Mouse (Mus musculus) hindbrain, embryonic 13.5 days (tissue): ENCODE data around the gene Scnn1a. TPM values are rescaled to one million over a fixed set of nuclear protein-coding genes. Genes with fewer than 3 reads are reported as not detected.
"Not testable (repeated sequence)": the region's sequence is repeated elsewhere in the genome, so short reads cannot be mapped to it uniquely, and the experiment has no call there.

Experiments
- ATAC-seq: fragments of 200-750 bp; cut with Nextera tagmentation; 2 replicates; pipeline ENCODE4 v1.8.0; 2017; ENCODE audit warnings: moderate TSS enrichment; ENCODE audit not compliant: low FRiP score
- H3K27ac ChIP-seq: fragments of 300-500 bp; sonication (generic); 2 replicates; pipeline ENCODE4 v1.5.1; 2015; ENCODE audit warnings: inconsistent platforms, mild to moderate bottlenecking, moderate library complexity
- H3K27me3 ChIP-seq: fragments of 300-500 bp; sonication (generic); 2 replicates; pipeline ENCODE4 v1.6.1; 2015; ENCODE audit warnings: mild to moderate bottlenecking, inconsistent platforms
- H3K36me3 ChIP-seq: fragments of 300-500 bp; sonication (generic); 2 replicates; pipeline ENCODE4 v1.6.1; 2015; ENCODE audit warnings: mild to moderate bottlenecking, inconsistent platforms
- H3K4me1 ChIP-seq: fragments of 300-500 bp; sonication (generic); replicated peaks from 2 replicates; pipeline ENCODE4 v1.6.1; 2015; ENCODE audit warnings: inconsistent platforms
- H3K4me2 ChIP-seq: fragments of 300-500 bp; sonication (generic); 2 replicates; pipeline ENCODE4 v1.6.1; 2015; ENCODE audit warnings: inconsistent platforms, mild to moderate bottlenecking, moderate library complexity
- H3K4me3 ChIP-seq: fragments of 300-500 bp; sonication (generic); 2 replicates; pipeline ENCODE4 v1.5.1; 2015; ENCODE audit warnings: mild to moderate bottlenecking, inconsistent platforms
- H3K9ac ChIP-seq: fragments of 300-500 bp; sonication (generic); 2 replicates; pipeline ENCODE4 v1.6.1; 2015; ENCODE audit warnings: mild to moderate bottlenecking, inconsistent platforms
- H3K9me3 ChIP-seq: fragments of 300-500 bp; sonication (generic); 2 replicates; pipeline ENCODE4 v1.6.1; 2016; ENCODE audit warnings: inconsistent platforms
- WGBS: fragments of 180-500 bp; shearing (Covaris S2); methylation state at CpG from one replicate; pipeline ENCODE4 v1.1.7; 2015; 5-methylcytosine and 5-hydroxymethylcytosine counted together
- polyA plus RNA-seq: library from polyadenylated mRNA; unstranded; fragments of >200 nt; fragmentation: Nextera tagmentation; extraction: Ambion mirVana; gene quantifications from 2 replicates; pipeline ENCODE4 v1.2.1, GENCODE M21; 2015

The Scnn1a gene
- 0.29 and 0.31 TPM in 2 replicates for polyA plus RNA-seq

DNA sequence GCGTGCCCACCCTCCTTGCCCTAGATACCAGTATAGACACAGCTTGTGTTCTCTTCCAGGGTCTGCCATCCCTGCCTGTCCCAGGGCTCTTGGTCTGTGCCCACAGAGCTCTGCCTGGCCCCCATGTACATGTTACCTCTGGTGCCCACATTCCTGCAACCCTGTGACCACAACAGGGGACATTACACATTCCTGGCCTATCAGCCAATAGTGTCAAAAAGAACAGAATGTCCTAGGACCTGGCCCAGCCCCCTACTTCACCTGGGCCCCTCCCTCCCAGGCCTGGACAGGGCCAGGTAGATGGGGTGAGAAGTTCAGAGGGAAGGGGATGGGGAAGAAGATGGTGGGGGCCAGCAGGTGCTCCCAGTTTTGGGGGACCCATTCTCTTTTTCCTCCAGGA lies at the start of gene Scnn1a:
Gene Scnn1a, plus strand, starts transcription at position 337 of the 400 bp plus-strand sequence.
- Histone ChIP-seq H3K4me1 (peaks cover 8% of the 10 kb centered on the region), H3K27me3 (peaks cover 55% of the 10 kb centered on the region), H3K4me3 (no peak within 1 kb of the TSS), H3K9ac (peak within 1 kb of the TSS; percentile 13; the same call in 1 of the 2 replicates), H3K36me3 (no peaks in the 10 kb centered on the region), H3K9me3 (no peaks in the 10 kb centered on the region), H3K27ac (no peak within 1 kb of the TSS), H3K4me2 (no peak within 1 kb of the TSS)
- ATAC-seq: 0 out of 2 replicates have a peak, but pooled peaks have one; percentile 18
- WGBS: 82% methylated on average over 1 of the region's 1 CpGs

DNA sequence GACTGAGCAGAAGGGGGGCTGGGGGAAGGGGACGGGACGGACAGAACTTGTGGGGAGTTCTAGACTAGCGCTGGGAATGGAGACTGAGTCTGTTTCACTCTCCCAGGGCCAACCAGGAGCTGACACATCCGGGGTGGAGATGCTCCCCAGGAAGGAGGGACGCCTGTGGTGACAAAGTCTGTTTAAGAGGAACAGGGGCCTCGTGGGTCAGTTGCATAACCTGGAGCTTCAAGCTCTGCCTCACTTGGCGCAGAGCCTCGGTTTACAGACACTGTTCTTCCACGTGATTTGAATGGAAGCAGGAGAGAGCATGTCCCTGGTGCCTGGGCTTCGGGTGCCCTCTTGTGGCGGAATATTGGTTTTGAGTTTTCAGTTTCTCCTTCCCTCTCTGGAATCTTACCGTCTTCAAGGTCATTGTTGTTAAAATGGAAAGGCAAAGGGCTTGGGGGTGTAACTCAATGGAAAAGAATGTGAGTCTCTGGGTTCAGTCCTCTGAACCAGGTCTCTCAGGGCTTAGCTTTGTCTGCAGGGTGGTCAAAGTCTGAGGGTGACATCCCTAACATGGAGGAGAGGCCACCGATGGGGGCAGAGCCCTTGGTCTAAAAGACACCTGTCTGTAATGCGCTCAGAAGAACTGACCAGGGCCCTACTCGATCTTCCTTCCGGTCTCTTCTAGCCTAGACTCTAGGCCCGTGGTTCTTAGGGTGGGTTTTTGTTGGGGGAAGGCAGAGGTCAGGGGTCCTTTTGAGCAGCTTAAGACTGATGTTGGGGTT lies 48.8 kb upstream of the Scnn1a start:
- Histone ChIP-seq H3K4me1 (peaks cover 3% of the 10 kb centered on the region), H3K4me3 (no peak overlapping the region), H3K27ac (no peak overlapping the region), H3K4me2 (peak overlapping the region; percentile 44), H3K9me3 (no peaks in the 10 kb centered on the region), H3K36me3 (no peaks in the 10 kb centered on the region), H3K27me3 (peaks cover 16% of the 10 kb centered on the region; the same call in 1 of the 2 replicates), H3K9ac (no peak overlapping the region)
- ATAC-seq: peak; percentile 88
- WGBS: 22% methylated on average over 17 of the region's 17 CpGs

DNA sequence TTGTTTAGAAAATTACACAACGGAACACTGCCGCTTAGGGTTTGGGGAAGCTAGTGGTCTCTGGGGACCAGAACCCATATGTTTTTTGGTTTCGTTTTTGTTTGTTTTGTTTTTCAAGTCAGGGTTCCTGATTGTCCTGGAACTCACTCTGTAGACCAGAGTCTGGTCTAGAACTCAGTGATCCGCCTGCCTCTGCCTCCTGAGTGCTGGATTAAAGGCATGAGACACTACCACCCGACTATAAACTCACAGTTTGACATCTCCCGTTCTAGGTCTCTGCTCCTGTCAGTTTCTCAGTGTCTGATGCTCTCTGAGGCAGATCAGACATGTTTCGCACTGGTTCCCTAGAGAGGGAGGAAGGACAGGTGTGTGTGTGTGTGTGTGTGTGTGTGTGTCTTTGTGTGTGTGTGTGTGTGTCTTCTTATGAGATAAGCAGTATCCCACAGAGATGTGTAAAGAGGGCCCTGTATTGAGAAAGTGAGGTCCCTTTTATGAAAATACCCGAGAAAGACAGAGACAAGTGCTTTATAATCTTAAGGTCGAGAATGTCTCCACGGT lies 48.2 kb upstream of the Scnn1a start:
- no peak for ATAC-seq
- Histone ChIP-seq H3K36me3 (no peaks in the 10 kb centered on the region), H3K27me3 (peaks cover 16% of the 10 kb centered on the region; the same call in 1 of the 2 replicates), H3K27ac (no peak overlapping the region), H3K4me3 (no peak overlapping the region), H3K4me1 (peaks cover 3% of the 10 kb centered on the region), H3K9ac (no peak overlapping the region), H3K4me2 (no peak overlapping the region), H3K9me3 (no peaks in the 10 kb centered on the region)
- 79% methylated on average over 10 of the region's 10 CpGs for WGBS

DNA sequence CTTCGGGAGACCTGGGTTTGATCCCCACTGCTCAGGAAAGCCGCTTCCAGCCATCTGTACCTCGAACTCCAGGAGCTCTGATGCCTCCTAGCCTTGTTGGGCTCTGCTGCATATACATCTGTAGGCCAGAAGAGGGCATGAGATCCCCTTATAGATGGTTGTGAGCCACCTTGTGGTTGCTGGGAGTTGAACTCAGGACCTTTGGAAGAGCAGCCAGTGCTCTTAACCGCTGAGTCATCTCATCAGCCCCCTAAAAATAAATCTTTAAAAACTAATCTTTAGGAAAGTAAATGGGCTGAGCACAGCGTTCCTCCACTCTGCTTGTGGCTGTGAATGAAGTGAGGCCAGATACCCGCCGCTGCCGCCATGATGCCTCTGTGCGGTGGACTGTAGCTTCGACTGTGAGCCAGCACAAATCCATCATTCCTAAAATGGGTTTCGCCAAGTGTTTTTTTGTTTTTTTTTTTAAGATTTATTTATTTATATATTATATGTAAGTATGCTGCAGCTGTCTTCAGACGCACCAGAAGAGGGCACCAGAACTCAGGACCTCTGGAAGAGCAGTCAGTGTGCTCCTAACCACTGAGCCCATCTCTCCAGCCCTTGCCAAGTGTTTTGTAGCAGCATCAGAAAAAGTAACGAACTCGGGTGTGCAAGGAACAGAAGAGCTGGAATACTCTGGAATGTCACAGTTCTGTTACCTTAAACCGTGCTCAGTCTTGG lies 45.5 kb upstream of the Scnn1a start:
- Histone ChIP-seq H3K4me3 (no peak overlapping the region), H3K27me3 (peaks cover 13% of the 10 kb centered on the region; the same call in 1 of the 2 replicates), H3K4me2 (no peak overlapping the region), H3K9me3 (no peaks in the 10 kb centered on the region), H3K27ac (no peak overlapping the region), H3K4me1 (peaks cover 3% of the 10 kb centered on the region), H3K36me3 (no peaks in the 10 kb centered on the region), H3K9ac (no peak overlapping the region)
- no peak for ATAC-seq
- 60% methylated on average over 15 of the region's 15 CpGs for WGBS

DNA sequence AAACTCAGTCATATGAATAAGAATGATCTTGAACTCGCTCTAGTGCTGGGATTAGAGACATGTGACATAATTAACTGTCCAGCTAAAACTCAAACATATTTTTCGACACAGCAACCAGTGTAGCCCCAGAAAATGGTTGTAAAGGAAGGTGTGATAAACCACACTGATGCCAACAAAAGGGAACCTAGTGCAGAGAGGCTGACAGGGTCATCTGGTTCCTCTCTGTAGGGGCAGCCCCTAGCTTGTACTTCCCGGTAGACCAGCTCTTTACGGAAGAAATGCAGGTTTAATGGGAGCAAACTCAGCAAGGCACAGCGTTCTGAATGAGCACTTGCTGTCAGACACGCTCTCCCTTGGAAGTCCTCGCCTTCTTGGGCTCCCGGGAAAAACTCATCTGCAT lies 40.7 kb upstream of the Scnn1a start:
- 59% methylated on average over 8 of the region's 8 CpGs for WGBS
- ATAC-seq: no peak
- Histone ChIP-seq H3K27ac (no peak overlapping the region), H3K36me3 (no peaks in the 10 kb centered on the region), H3K4me3 (no peak overlapping the region), H3K9ac (no peak overlapping the region), H3K9me3 (no peaks in the 10 kb centered on the region), H3K4me2 (no peak overlapping the region), H3K27me3 (no peaks in the 10 kb centered on the region), H3K4me1 (no peaks in the 10 kb centered on the region)

DNA sequence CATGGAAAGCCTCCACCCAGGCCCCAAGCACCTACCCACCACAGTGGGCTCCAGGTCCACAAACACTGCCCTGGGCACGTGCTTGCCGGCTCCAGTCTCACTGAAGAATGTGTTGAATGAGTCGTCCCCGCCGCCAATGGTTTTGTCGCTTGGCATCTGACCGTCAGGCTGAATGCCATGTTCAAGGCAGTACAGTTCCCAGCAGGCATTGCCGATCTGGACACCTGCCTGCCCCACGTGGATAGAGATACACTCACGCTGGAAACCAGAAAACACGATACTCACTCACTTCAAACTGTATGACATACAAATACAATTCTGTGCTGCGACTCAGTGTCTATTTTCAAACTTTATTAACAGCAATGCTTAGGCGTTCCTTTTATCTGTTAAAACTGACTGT lies 37.7 kb upstream of the Scnn1a start:
- H3K4me2 ChIP-seq, H3K27ac ChIP-seq, H3K27me3 ChIP-seq, H3K36me3 ChIP-seq, H3K9me3 ChIP-seq, H3K4me1 ChIP-seq, H3K4me3 ChIP-seq, ATAC-seq, H3K9ac ChIP-seq: not testable (repeated sequence)
- 94% methylated on average over 13 of the region's 13 CpGs for WGBS

DNA sequence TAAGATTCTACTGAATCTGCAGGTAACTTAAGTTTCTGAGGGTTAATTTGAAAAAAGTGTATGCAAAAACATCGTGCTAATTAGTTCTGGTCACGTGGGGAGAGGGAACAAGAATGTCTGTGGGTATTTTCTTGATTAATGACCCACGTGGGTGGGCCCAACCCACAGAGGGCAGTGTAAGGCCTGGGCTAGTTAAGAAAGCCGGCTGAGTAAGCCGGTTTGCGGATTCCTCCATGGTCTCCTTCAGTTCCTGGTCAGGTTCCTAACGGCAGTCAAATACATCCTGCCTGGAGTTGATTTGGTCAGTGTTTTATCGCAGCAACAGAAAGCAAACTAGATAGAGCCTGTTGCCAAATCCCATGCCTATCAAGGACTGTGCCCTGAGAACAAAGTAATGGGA lies 36.2 kb upstream of the Scnn1a start:
- 49% methylated on average over 8 of the region's 8 CpGs for WGBS
- ATAC-seq: no peak
- no peaks in the 10 kb centered on the region for H3K27me3 ChIP-seq
- no peaks in the 10 kb centered on the region for H3K4me1 ChIP-seq
- no peak overlapping the region for H3K9ac ChIP-seq
- H3K4me3 ChIP-seq: no peak overlapping the region
- no peaks in the 10 kb centered on the region for H3K36me3 ChIP-seq
- H3K4me2 ChIP-seq: no peak overlapping the region
- H3K27ac ChIP-seq: no peak overlapping the region
- H3K9me3 ChIP-seq: no peaks in the 10 kb centered on the region

DNA sequence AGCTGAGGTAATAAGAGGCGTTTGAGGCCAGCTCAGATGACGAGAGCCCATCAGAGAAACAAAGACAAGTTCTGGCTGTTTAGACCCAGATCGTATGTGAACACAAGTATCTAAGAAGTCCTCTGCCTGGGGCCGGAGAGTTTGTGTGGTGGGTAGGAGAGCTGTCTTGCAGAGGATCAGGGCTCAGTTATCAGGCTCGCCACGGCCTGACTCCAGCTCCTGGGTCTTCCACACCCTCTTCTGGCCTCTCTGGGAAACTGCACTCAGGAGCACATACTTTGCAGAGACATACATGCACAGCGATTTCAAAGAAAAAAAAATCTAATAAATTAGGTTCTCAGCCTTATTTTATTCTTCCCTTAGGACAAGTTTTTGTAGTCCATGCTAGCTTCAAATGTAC lies 35.7 kb upstream of the Scnn1a start:
- Histone ChIP-seq H3K9me3 (no peaks in the 10 kb centered on the region), H3K4me1 (no peaks in the 10 kb centered on the region), H3K4me3 (no peak overlapping the region), H3K4me2 (no peak overlapping the region), H3K9ac (no peak overlapping the region), H3K27me3 (no peaks in the 10 kb centered on the region), H3K27ac (no peak overlapping the region), H3K36me3 (no peaks in the 10 kb centered on the region)
- no peak for ATAC-seq
- WGBS: 92% methylated on average over 7 of the region's 7 CpGs

DNA sequence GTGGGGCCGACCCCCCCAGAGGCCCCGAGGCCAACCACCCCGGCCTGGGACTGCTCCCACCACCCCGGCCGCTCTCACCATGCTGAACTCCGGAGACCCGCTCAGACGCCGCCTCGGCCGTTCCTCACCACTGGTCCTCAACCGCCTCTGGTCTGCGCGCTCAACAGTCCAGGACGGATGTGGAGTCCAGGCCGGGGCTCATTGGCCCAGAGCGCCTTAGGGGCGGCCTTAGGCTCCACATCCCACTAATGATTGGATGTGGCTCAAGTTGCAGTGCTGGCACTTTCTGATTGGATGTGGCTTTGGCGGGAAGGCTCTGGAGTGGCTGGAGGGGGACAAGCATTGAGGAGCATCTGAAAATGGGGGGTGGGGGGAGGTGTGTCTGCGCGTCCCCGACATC lies 34.6 kb upstream of the Scnn1a start, which contains the start of gene Tuba3a:
Gene Tuba3a, minus strand, starts transcription at position 153 of the 400 bp plus-strand sequence.
- Histone ChIP-seq H3K4me3 (no peak within 1 kb of the TSS), H3K36me3 (no peaks in the 10 kb centered on the region), H3K4me1 (no peaks in the 10 kb centered on the region), H3K9me3 (no peaks in the 10 kb centered on the region), H3K9ac (no peak within 1 kb of the TSS), H3K27me3 (no peaks in the 10 kb centered on the region), H3K4me2 (no peak within 1 kb of the TSS), H3K27ac (no peak within 1 kb of the TSS)
- ATAC-seq: no peak
- 97% methylated on average over 22 of the region's 22 CpGs for WGBS

DNA sequence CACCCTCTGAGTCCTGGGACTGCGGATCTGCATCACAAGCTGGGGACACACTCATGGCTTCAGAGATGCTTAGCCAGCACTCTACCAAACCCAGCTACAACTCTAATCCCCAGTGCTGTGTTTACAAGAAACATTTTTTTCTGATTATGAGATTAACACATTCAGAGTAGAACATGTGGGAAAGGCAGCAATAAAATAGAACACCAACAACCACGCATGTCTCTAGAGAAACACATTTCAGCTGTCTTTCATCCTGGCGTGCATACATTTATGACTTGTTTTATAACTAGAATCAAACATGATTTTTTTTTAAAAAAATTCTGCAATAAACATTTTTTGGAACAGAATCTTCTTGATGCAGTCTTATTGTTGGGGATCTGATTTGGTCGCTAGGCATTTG lies 33.5 kb upstream of the Scnn1a start:
- Histone ChIP-seq H3K36me3 (no peaks in the 10 kb centered on the region), H3K4me2 (no peak overlapping the region), H3K27ac (no peak overlapping the region), H3K9me3 (no peaks in the 10 kb centered on the region), H3K4me3 (no peak overlapping the region), H3K9ac (no peak overlapping the region), H3K4me1 (no peaks in the 10 kb centered on the region), H3K27me3 (no peaks in the 10 kb centered on the region)
- ATAC-seq: no peak
- WGBS: 89% methylated on average over 4 of the region's 4 CpGs

DNA sequence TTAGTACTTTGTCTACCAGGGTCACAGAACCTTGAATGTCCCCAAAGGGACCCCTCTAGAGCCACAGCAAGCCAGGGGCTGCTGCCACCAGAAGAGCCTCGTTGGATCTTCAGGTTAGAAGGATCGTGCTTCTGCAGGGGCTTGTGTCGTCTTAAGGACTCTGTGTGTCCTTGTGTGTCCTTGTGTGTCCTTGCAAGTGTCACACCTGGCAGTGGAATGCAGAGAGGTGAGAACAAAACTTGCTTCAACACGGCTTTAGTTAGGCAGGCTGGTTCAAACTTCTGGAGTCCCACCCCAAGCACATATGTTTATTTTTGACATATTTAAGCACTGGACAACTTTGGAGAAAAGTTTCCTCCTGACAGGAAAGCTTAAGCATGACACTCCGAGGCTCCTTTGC lies 31.7 kb upstream of the Scnn1a start:
- ATAC-seq: no peak
- 86% methylated on average over 5 of the region's 5 CpGs for WGBS
- no peaks in the 10 kb centered on the region for H3K4me1 ChIP-seq
- no peaks in the 10 kb centered on the region for H3K36me3 ChIP-seq
- no peaks in the 10 kb centered on the region for H3K27me3 ChIP-seq
- H3K9ac ChIP-seq: no peak overlapping the region
- H3K4me2 ChIP-seq: no peak overlapping the region
- H3K4me3 ChIP-seq: no peak overlapping the region
- no peaks in the 10 kb centered on the region for H3K9me3 ChIP-seq
- H3K27ac ChIP-seq: no peak overlapping the region

DNA sequence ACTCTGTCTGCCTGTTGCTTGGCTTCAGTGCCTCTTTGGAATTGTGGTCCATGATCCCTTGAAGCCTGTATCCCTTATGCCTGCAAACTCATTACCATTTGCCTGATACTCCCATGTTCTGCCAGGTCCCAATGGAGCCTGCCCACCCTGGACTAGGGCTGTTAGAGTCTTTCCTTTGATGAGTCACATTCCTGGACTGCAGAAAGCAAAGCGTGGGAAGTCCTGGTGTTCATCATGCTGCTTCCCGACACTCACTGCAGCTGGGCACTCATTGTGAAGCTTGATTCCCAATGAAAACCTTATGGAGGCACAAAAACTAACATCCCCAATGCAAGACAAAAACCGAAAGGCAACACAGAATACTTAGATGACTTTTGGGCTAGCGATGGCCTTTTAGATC lies 29.1 kb upstream of the Scnn1a start:
- no peak overlapping the region for H3K27ac ChIP-seq
- no peaks in the 10 kb centered on the region for H3K4me1 ChIP-seq
- H3K27me3 ChIP-seq: no peaks in the 10 kb centered on the region
- no peak overlapping the region for H3K4me3 ChIP-seq
- 79% methylated on average over 4 of the region's 4 CpGs for WGBS
- no peaks in the 10 kb centered on the region for H3K36me3 ChIP-seq
- no peak for ATAC-seq
- no peak overlapping the region for H3K9ac ChIP-seq
- no peak overlapping the region for H3K4me2 ChIP-seq
- no peaks in the 10 kb centered on the region for H3K9me3 ChIP-seq
